Mouse (Mus musculus) cerebellum, postnatal 4 days (tissue): ENCODE measurements around the gene Cenpo.

Experiments
- DNase-seq, 2 experiments: peaks; one replicate each; pipeline ENCODE4 v3.0.0; 2022; ENCODE audit warnings: low spot score in 2 of 2, mixed read lengths in 1 of 2

The Cenpo gene

DNA sequence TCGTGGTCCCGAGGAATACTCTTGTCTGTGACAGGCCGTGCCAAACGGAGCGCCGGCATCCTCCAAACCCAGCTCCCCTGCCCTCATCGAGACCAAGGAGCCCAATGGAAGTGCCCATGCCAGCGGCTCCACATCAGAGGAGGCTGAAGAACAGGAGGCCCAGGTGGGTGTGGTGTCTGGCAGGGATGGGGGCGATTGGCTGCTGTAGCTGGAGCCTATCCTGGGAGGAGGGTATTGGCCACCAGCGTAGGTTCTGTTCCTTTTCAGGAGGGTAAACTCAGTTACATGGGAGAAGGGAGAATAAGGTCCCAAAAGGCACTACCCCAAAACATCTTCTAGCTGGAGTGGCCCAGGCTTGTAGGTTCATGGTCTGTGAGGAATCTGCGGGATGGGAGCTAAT, 34.8 kb downstream of the Cenpo start:
- no peak for DNase-seq

DNA sequence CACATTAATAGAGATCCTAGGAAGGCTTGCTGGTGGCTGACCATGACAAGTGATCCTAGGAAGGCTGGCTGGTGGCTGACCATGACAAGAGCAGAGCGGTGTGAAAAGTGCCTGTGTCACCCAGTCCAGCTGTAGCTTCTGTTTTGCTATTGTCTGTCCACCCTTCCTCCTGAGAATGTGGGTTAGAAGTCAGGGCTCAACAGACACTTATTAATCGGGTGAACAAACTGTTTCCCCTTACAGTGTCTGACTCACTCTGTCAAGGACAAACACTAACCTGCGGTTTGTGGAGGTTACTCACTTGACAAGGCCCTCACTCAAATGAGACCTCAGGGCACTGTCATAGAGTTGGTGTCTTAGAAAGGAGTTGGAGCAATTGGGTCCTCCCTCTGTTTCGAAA, 35.4 kb downstream of the Cenpo start:
- no peak for DNase-seq

DNA sequence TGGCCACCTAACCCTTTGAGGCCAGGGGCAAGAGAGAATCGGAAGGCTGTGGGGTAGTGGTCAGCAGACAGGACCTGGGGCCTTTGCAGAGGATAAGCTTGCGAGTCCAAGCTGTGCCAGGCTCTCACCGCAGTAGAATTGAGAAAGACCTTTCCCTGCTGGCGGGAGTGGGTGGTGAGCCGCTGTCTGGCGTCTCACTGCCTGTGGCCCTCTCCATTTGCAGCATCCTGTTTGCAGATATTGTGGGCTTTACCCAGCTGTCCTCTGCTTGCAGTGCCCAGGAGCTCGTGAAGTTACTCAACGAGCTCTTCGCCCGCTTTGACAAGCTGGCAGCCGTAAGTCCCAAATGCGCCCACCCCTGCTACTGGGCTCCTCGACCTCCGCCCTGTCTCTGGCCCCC, 39.5 kb downstream of the Cenpo start:
- no peak for DNase-seq

DNA sequence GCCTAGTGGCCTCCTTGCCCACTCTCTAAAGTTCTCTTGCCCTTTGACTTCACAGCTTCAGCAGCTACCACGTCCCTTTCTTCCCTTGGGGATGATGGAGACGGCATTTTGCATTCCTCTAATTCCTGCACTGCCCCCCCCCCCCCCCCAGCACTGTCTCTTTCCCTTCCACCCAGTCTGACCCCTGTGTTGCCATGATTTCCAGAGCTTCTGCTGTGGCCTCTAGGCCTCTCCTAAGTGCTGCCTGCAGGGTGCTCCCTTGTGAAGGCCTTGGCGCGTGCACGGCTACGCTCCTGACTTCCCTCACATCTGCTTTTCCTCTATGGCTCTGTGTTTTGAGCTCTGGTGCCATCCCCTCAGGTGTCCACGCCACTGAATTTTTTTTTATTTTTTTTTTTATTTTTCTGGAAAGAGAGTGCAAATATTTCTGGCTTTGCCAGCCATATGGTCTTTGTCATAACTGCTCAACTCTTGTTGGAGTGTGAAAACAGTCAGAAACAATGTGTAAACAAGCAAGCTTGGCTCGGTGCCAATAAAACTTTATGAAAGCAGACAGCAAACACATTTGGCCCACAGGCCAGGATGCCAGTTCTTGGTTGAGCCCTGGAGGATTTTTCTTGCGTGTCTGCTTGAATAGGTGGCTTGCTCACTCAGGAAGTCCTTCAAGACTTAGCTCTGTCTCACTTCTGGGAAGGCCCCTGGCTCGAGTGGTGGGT, 40.9 kb downstream of the Cenpo start:
- DNase-seq = no peak

- no peak for DNase-seq
These were observed 41.6 kb downstream of the Cenpo start for GRCm38 (mm10) chr12:4192514-4192913.

DNA sequence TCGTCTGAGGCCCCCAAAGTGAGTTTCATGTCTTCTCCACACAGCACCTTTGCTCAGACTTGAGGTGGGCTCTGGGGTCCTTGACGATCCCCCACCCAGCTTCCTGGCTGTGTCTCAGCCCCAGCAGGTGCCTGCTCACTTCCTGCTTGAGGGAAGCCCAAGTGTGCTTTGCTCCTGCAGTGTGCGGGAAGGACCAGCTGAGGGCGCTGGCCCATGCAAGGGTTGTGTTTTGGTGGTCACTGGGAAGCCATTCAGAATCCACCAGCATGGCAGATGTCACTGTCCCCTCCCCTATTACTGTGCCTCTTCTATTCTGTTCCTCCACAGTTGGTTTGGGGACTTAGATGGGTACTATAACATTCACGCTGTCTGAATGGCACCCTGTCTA, 45.0 kb downstream of the Cenpo start:
- peak in 1 of 2 experiments; percentile 58 for DNase-seq

DNA sequence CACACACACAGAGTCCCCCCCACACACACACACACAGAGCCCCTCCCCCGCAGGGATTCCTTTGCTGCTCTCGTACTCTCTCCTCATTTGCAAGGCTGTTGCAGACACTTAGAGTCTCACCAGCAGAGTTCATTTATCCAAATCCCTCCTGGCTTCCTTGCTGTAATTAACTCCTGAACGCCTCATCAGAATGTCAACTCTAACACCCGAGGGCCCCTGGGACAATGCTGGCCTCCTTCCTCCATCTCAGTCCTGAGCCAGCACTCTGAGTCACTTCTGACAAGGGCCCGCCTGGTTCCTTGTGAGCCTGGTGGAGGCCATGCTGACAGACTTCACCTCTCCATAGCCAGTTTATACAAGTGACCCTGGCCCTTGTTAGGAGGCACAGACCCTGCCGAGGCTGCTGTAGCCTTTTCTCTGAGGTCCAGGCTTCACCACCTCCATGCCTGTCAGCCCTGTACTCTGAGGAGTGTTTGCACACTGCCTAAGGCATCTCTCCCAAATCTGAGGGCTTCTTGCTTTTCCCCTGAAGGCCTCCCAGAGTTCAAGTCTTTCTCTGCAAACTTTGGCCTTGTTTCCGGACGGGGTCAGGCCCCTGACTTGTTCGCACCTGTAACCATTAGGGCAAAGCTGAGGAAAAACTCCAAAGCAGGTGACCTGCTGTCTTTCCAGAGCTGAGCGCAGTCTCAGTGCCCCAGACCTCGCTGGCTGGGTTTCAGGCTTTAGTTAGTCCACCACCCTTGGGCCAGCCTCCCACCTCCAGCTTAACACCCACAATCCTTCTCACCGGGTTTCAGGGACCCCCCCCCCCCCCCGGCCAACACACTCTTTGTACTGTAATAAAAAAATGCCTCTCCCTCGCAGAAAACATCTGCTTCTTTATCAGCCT, 45.7 kb downstream of the Cenpo start:
- peak; percentile 25 to 57 for DNase-seq

GRCm38 (mm10) chr12:4184648-4185047, 49.4 kb downstream of the Cenpo start:
- DNase-seq = no peak

DNA sequence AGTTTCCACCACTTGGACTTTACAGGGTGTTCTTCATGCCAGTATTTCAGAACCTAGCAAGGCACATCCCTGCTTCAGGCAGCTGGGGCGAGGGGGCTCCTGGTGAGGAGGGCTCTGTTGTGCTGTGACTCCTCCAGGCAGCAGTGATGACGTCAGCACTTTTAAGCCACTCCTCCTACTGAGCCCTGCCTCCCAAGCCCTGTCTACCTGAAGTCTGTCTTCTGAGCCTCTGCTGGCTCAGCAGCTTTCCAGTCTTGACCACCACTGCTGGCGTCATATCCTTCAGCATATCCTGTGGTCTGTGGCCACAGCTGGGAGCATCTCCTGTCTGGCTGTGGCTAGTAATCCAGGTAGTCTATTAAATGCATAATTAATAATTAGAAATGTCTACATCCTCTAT, 53.6 kb downstream of the Cenpo start:
- no peak for DNase-seq

DNA sequence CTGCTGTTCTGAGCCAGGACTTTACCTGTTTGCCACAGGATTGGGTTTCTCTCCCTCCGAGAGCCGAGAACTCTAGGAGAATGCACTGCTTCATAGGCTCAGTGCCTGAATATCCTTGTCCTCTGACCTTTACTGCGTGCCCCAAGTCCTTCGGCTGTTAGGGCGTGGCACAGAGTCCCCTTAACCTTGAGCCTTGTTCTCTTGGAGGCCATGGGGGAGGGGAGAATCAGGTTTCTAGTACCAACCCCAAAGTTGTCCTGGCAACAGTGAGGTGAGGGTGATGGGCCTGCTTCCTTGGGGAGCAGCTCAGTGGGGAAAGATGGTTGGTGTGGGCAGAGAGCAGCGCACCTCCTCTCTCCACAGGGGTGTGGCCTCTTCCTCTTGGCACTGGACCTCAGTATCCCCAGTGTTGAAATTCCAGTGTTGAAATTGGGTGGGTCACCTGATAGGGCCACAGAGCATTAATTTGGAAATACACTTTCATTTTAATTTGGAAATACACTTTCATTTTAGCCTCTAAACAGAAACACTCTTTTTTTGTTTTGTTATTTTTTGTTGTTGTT, 54.3 kb downstream of the Cenpo start:
- DNase-seq = no peak

DNA sequence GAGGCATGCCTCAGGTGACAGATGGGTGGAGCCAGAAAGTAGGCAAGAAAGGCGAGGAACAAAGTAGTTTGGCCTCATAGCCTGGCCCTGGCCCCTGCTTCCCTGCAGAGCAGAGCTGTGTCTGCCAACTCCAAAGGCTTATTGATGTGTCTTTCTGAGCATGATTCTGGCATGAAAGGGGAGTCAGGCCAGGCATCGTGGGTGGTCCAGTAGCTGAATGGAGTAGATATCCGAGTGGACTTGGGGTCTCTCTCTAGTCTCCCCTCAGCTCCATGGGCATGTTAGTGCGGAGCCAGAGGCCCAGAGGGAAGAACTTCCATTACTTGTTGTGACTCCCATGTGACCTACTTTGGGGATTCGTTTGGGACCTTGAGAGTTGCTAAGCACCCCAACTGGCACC, 55.3 kb downstream of the Cenpo start:
- no peak for DNase-seq

DNA sequence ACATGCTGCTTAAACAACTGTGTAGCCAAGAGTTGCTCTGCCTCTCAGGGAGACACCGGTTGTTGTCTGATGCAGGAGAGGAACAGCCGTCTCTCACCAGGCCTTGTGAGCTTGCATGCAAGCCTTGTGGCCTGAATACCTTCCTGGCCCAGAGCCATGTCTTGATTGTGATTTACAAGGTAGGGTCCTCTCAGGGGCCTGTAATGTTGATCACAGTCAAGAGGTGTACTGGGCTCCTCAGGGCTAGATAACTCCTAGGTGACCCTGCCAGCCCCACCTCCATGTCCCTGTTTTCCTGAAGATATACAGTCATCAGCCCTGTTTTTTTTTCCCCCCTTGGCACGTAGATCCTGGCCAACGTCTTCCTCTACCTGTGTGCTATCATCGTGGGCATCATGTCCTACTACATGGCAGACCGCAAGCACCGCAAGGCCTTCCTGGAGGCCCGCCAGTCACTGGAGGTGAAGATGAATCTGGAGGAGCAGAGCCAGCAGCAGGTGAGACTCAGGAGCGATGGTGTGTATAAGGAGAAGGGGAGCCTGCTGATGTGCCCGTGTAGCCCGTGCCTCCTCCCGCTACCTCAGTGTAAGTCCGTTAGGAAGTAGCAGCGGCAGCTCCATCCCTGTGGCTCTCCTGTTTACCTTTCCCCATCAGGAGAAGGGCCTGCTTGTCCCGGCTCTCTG, 60.8 kb downstream of the Cenpo start:
- no peak for DNase-seq

DNA sequence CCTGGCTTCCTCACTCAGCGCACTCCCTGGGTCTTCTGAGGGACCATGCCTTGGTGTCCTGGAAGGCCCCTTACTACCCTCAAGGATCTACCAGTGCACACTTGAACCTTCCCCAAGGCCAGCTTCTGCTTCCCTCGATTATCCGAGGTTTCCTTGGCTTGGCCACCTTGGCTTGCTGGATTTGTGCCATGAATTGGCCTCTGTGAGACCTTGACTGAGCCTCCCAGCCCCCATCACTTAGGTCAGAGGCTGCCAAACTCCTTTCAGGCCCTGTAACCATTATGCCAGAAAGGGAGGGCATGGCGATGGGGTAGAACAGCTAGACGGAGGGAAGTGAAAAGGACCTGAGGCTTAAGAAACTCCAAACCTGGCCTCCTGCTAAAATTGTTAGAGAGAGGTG, 64.5 kb downstream of the Cenpo start:
- peak in 1 of 2 experiments; percentile 51 for DNase-seq

- no peak for DNase-seq
These were observed 65.0 kb downstream of the Cenpo start for GRCm38 (mm10) chr12:4169058-4169457.

GRCm38 (mm10) chr12:4166970-4167369, 67.1 kb downstream of the Cenpo start:
- DNase-seq = no peak

DNA sequence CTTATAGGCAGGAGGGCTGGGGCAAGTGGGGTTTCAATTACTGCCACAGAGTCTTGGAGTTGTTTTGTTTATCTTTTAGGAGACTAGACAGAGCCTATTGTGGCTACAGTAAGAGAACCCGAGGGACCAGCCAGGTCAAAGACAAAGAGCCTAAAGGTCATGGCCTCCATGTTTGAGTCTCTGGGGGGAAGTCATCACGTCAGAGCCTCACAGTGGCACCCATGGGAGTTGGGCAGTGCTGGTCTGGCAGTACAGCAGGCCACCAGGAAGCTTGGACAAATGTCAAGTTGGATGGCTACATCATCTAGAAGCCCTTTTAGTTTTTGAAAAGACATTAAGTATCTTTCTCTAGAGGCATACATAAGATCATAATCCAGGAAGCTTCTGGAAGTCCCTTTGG, 71.2 kb downstream of the Cenpo start:
- no peak for DNase-seq

DNA sequence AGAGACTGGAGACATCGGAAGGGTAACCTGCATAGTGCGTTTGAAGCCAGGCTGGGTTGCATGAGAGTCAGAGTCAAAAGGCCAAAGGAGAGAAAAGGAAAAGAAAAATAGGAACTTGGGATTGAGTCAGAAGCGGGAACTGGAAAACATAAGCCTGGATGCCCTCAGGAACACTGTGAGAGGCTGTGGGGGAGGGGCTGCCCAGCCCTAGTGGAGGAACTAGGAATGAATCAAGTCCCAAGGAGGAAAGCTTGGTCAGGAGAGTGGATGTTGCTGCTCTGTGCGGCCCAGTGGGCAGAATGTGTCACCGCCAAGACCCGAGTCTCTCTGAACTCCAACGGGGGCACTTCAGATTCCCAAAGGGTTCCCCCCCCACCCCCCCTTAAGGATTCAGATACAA, 73.8 kb downstream of the Cenpo start:
- no peak for DNase-seq

DNA sequence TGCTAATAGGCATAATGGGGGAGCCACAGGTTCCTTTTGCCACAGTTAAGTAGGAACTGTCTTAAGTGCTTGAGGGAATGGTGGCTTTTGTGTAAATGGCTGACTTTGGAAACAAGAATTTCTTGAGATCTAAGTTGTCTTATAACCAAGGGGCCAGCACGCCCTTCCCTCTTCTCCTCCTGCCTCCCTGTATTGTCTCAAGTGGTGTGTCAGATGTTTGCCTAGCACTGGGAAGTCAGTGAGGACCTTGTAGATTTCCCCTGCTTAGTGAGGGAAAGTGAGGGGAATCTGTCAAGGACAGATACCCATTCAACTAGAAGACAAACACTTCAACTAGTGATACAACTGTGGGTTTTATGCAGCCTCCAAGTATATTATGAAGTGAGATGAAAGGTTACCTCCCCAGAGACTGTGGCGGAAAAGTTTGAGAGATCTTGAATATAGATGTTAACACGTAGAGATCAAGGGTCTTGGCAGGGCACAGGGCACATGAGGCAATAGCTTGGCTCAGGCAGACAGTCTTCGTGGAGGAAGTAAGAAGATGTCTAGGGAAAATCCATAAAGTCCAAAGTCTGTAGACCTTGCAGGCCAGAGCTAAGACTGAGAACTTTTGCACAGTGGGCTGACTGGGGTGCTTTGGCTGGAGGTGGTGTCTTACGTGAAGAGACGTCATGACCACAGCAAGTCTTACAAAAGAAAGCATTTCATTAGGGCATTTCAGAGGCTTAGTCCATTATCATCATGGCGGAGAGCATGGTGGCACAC, 75.0 kb downstream of the Cenpo start:
- no peak for DNase-seq

DNA sequence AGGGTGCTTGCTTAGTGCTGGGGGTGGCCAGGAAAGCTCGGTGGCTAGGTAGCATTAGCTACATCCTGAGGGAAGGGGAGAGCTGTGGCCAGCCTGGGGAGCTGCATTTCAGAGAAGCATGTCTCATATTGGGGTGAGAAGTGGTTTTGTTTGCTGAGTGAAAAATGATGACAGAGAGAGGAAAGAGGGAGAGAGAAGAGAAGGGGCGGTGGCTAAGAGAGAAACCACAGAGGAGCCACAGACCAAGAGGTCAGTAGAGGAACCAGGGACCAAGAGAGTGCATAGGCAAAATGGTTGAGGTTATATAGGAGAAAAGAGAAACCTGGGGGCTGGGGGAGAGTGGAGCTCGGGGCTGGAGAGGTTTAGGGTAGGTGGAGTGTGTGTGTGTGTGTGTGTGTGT, 75.9 kb downstream of the Cenpo start:
- DNase-seq = no peak

- no peak for DNase-seq
These were observed 76.6 kb downstream of the Cenpo start for GRCm38 (mm10) chr12:4157466-4157865.

- no peak for DNase-seq
These were observed 82.1 kb downstream of the Cenpo start for GRCm38 (mm10) chr12:4151969-4152368.

- no peak for DNase-seq
These were observed 83.2 kb downstream of the Cenpo start for GRCm38 (mm10) chr12:4150936-4151335.
